Mouse (Mus musculus) adrenal gland, postnatal 36 days (tissue): Measurements from ENCODE around the gene Ctf1. TPM values are rescaled to one million over a fixed set of nuclear protein-coding genes. Genes with fewer than 3 reads are reported as not detected.
"Not testable (repeated sequence)": the region's sequence is repeated elsewhere in the genome, so short reads cannot be mapped to it uniquely, and the experiment has no call there.

Source experiments
- DNase-seq, 2 experiments: peaks; one replicate each; pipeline ENCODE4 v3.0.0; 2021; ENCODE audit warnings: mixed read lengths in 1 of 2
- total RNA-seq, 2 experiments: library from RNA; stranded (reverse); gene quantifications; 2 replicates each; pipeline ENCODE4 v1.2.3; 2021

Ctf1 gene
- total RNA-seq, 2 experiments from 2014 or later: 3.2 to 4.2 TPM

DNA sequence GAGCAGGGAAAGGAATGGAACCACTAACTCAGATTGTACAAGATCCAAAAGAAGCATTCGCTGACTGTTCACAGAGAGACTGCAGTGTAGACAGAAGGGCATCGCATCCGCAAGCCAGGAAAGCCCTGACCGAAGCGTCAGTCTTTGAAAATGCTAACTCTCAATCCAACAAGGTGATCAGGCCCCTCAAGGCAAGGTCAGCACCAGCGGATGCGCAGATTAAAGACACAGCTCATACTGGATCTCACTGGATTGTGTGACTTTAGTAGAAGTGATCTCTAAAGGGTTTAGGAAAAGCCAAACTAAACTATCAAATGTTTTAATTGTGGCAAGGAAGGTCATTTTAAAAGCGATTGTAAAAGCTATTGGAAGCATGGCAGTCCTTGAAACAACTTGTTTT is 19.2 kb upstream of the Ctf1 start:
- no peak for DNase-seq

DNA sequence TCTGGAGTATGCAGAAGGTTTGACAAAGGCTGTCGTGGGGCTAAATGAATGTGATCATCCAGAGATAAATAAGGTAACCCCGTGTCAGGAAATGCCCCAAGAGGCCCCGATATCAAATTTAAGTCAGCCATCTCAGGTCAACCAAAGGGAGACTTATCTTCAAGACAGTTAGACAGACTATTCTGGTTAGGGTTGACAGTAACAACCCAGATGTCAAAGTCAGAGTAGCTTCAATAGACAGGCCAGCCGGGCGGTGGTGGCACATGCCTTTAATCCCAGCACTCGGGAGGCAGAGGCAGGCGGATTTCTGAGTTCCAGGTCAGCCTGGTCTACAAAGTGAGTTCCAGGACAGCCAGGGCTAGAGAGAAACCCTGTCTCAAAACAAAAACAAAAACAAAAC is 18.8 kb upstream of the Ctf1 start:
- not testable (repeated sequence) for DNase-seq

DNA sequence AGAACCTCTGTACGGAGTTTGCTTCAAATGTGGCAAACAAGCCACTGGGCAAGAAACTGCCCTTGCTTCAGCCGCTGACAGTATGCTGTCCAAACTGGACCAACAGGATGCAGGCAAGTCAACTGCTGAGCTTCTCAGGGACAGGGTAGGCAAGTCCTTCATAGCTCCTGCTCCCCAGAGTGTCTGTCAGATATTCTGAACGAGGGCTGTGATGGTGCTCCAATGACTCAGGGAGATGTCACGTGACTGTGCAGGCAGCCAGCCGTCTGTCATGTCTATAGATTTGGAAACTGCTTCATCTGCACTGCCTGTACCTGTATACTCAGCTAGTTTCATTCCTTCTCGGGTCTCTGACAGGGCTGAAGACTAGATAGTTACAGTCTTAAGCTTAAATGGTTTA is 13.6 kb upstream of the Ctf1 start:
- peak; percentile 65 to 73 for DNase-seq

DNA sequence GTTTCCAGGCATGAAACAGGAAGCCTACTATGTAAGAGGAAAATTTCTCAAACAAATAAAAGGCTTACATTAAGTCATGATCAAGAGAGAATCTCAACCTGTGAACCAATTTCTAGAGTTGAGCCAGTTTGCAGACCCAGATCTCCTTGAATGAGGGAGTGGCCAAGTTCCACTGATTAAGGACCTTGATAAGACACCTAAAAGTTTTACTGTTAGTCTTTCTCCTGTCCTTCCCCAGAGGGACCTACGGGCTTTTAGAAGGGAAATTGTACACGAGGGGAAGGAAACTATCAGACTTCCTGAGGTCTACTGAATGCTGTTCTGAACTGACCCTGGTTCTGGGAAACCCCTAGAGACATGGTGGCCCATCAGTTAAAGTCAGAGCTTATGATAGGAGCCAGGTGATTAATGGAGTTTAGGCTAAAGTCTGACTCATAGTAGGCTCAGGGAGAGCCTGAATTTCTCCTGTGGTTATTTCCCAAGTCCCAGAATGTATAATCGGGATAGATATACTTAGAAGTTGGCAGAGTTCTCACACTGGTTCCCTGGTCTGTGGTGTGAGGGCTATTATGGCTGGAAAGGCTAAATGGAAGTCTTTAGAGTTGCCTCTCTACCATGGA is 11.7 kb upstream of the Ctf1 start:
- DNase-seq: no peak

DNA sequence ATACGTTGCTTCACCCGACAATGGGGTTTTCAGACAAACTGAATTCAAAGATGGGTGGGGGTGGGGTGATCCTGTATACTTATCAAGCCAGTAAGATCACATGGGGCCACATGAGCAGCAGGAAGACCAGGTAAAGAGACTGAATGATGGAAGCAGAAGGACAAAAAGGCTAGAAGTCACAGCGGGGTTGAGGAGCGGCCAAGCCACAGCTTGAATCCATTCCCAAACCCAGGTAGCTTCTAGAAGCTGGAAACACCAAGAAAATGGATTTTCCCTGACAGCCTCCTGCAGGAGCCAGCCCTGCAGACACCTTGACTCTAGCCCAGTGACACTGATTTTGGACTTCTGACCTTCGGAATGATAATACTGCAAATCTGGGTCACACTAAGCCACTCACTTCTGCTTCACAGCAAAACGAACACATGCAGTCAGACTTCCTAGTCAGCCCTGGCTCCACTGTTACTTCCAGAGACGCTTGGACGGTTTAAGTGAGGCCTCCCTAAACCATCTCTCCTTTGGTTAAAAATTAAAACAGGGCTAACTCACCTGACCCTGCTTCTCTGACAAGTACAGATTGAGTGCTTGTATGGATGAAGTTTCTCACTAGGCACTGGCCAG is 8.9 kb upstream of the Ctf1 start:
- no peak for DNase-seq

DNA sequence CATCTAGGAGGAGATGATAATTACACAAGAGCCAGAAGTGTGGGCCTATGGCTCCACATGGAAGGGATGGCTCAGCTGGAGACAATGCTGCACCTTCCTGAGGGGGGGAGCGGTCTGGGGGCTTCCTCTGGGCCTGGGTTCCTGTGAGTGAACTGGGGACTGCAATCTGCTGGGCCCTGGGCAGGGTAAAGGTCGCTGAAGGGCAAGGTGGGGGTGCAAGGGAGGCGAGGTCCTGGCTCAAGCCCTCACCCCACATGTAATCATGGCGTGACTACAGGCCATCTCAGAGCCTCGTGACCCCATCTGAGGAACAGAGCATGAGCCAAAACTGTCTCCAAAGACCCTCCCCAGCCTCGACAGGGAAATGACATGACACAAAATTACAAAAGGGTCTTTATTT is 7.9 kb upstream of the Ctf1 start:
- no peak for DNase-seq

DNA sequence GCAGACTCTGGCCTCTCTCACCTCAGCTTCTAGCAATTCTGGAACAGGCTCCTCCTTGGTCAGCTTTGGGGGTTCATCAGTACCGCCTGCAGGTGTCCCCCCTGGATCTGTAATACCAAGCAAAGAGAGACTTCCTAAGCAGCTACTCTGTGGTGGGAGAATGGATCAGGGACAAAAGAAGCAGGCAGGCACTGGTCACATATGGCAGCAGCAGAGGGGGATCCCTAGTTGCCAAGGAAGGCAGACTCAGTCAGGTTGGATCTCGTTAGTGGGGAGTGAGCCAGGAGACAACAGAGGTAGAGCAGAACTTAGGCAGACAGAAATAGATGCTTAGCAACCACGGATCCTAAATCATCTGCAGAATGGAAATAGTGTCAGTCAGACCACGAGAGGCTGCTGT is 6.8 kb upstream of the Ctf1 start:
- DNase-seq: no peak

DNA sequence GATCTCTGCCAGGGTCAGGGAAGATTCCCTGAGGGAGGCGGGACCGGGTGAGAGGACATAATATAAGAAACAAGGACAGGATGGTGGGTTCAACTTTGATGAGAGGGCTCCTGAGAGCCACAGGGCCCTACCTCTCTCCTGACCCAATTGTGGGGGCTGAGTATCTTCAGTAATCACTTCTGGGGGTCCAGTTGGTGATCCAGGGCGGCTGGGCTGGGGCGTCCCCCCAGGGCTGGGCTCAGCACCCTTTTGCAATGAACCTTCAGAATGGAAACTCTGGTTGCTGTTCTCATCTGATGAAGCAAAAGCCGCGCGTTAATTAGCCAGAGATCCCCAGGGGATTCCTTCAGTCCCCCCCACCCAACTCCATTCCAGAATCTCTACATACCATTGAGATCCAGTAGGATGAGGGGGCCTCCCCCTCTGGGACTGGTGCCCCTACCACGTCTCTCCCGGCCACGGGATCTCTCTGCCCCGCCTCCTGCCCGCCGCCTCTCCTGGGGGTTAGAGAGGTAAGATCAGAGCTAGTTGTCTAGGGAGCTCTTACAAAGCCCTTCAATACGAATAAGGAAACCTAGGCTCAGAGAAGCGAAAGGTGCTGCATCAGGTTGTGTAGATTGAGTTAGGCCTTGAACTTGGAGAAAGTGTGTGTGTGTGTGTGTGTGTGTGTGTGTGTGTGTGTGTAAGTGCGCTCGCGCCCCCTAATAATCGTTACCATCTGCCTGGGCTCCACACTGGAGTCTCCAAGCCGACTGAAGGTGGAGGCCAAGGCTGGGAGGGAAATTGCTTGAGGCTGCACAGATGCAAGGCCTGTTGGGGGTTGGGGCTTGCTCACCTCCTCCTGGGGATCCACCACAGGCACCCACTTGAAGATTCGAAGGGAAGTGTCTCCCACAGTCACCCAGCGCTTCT is 5.2 kb upstream of the Ctf1 start:
- peak in 1 of 2 experiments; percentile 42 for DNase-seq

DNA sequence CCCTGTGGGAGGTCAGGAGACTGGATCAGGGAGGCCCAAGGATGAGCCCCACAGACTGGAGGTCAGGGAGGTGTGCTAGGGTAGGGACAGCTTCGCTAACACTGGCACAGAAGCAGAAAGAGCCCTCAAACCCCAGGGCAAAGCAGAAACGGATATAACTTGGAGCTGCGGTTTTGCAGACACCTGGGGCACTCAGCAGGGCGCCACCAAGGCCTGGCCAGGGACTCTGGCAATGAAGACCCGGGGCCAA is 4.7 kb upstream of the Ctf1 start:
- peak in 1 of 2 experiments; percentile 22 for DNase-seq

DNA sequence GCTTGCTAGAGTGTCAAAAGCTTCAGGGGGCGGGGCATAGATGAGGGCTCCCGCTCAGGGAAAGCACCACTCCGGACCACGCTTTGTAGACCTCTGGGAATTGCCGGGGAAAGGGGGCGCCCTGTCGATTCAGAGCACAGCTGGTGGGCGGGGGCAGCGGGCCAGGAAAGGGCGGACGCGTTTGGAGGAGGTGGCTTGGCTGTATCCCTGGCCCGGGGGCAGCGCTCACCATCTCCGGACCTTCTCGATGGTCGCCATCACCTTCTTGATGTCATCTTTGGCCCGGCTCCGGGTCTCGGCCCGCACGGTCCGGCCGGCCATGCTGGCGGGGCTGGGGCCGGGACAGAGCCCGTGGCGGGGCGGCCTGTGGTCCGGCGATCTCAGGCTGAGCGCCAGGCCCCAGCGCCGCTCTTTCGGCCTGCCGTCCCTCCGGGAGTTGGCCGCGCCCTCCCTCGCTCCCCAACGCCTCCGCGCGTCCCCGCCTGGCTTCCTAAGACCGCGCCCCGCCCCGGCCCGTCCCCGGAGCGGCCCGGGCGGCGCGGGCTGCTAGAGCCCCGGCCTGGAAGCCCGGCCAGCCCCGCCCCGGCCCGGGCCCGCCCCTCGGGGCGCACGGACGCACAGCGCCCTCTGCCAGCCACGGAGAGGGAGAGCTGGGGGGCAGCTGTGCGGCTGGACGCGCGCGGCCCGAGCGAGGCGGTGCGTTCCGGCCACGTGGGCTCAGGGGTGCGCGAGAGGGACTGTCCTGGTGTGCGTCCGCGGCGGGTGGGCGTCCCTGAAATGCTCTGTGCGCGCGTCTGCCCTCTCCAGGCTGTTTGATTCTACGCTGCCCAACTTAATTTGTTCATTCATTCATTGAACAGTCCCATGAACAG is 4.1 kb upstream of the Ctf1 start, which contains the start of gene Bcl7c:
TSS of gene Bcl7c (minus strand) at position 727 of the 872 bp plus-strand sequence.
- peak; percentile 94 to 95 for DNase-seq

DNA sequence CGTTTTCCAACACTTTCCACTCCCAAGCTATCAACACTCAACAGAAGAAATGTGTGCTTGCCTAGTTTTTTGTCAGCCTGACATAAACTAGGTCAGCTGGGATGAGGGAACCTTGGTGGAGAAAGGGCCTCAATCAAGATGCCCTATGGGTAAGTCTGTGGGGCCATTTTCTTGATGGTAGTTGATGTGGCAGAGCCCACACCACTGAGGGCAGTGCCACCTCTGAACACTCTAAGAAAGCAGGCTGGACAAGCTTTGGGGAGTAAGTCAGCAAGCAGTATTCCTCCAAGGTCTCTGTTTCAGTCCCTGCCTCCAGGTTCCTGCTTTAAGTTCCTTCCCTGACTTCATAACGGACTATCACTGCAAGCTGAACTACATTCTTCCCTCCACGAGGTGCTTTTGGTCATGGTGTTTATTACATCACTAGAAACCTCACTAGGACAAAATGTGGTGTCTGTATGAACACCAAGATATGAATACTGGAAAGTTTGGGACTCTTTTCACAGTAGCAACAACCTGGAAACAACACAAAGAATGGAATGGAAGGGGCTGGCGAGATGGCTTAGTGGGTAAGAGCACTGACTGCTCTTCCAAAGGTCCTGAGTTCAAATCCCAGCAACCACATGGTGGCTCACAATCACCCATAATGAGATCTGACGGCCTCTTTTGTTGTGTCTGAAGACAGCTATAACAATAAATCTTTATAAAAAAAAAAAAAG is 3.1 kb upstream of the Ctf1 start:
- no peak for DNase-seq

DNA sequence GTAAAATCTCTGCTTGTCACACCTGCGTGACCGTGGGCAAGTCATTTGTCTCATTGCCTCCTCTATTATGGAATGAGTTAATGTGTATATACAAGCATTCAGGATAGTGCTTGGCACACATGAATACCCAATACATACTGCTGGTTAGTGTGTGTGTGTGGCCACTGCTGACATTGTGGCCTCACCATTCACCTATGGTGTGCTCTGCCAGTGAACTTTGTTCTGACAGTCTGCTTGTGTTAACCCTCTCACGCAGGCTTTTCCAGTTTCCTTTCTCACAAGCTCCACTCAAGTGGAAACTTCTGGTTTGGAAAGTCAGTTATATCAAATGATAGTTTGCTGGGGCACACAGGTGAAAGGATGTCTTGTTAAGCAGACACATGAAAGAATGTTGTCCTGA is 1.5 kb upstream of the Ctf1 start:
- no peak for DNase-seq

DNA sequence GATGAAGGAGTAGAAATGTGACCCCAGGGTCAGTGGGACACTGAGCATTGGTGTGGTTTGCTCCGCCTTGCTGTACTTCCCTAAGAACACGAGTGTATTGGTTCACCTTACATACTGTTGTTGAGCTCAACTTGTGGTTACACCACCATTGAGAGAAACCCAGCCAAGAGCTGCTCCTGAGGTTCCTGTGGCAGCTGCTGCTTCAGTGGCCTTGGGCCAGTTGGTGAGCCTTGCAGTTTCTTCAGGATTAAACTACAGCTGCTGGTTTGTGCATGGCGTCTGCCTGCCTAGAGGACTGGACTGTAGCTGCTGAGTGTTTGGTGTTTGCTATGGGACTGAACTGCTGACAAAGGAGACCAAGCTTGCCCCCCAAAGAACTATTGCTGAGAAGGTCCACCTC is 1.1 kb upstream of the Ctf1 start:
- DNase-seq: no peak

DNA sequence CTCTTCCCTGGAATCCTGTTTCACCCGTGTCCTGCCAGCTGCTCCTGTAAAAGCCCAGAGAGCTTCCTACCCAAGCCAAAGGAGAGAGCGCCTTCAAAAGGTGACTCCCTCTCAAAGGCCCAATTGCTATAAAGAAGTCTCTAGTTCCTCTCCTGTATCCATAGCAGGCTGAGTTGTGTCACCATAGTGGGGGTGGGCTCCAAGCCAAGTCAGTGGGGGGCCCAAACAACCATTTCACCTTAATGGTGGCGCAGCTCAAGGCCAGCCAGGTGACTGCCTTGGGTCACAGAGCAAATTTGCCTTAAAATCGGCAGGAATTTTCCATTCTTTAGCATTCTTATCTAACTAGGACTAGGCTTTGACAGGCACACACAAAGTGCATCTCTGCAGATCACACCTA is 2.3 kb downstream of the Ctf1 start:
- DNase-seq: no peak

DNA sequence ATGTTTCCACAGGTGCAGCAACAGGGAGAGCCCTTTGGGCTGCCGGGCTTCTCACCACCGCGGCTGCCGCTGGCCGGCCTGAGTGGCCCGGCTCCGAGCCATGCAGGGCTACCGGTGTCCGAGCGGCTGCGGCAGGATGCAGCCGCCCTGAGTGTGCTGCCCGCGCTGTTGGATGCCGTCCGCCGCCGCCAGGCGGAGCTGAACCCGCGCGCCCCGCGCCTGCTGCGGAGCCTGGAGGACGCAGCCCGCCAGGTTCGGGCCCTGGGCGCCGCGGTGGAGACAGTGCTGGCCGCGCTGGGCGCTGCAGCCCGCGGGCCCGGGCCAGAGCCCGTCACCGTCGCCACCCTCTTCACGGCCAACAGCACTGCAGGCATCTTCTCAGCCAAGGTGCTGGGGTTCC is 4.5 kb downstream of the Ctf1 start:
- DNase-seq: peak; percentile 81 to 88

DNA sequence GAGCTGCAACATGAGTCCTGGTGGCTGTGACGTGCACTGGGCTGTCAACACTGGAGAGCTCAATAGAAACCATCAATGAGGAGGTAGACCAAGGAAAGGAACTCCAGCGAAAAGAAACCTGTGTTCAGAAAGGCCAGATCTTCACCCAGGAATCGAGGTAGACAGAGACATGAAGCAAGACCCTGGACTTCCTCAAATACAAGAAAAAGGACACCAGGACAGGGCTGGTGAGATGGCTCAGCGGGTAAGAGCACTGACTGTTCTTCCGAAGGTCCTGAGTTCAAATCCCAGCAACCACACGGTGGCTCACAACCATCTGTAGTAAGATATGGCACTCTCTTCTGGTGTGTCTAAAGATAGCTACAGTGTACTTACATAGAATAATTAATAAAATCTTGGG is 5.8 kb downstream of the Ctf1 start:
- no peak for DNase-seq

DNA sequence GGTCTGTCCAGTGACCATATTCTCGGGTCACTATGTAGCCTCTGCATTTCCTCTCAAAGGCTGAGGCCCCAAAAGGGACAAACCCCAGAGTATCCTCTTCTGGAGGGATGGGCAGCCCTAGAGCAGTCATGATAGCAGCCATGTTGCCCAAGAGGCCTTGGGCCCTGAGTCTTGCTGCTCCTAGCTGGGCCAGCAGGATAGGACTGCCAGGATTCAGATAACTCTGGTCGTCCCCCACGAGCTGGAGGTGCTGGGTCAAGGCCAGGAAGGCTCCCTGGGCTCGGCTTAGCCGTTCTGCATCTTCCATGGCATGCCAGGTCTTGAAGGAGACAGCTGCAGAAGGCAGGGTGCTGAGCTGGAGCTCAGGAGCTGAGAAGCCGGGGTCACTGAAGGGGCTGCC is 6.7 kb downstream of the Ctf1 start:
- peak in 1 of 2 experiments; percentile 26 for DNase-seq

DNA sequence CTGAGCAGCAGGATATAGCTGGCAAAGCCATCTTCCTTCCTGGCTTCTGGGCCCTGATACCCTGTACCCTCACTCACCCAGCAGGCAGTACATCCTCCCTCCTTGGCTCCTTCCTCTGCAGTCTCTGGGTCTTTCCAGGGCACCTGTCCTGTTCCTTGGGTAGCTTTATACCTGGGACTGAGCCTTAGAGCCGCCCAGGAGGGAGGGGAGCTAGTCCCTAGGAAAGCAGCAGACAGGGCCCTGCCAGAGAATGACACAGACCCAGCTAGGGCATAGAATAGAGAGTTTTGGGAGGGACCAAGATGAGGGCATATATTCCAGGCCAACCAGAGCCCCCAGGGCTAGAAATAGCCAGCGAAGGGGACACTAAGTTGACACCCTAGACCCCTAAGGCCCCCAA is 13.0 kb downstream of the Ctf1 start:
- no peak for DNase-seq

DNA sequence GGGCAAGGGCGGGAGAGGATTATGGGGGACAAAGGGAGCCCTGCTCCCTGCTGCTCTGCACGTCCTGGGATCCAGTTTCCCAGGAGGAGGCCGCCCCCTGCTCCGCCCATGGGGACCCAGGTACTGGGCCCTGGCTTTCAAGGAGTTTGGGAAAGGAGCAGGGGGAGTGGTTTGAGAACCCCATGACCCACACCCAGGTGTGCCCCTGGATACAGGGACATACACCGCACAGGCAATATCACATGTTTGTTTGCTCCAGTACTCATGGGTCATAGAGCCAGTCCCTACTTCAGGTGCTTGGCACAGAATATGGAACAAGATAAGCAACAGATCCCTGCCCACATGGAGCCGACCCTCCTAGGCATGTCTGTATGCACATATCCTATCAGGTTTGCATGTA is 13.4 kb downstream of the Ctf1 start:
- no peak for DNase-seq

DNA sequence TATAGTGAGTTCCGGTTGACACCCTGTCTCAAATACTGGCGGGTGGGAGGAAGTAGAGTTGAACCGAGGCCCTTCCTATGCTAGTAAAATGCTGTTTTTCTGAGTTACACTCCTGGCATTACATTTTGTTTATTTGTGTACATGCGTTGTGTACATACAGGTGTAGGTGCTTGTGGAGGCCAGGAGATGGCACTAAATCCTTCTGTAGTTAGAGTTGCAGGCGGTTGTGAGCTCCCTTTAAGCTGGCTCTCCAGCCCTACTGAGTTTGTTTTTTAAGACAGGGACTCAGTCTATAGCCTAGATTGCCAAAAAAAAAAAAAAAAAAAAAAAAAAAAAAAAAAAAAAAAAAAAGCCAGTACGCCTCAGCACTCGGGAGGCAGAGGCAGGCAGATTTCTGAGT is 15.4 kb downstream of the Ctf1 start:
- no peak for DNase-seq

DNA sequence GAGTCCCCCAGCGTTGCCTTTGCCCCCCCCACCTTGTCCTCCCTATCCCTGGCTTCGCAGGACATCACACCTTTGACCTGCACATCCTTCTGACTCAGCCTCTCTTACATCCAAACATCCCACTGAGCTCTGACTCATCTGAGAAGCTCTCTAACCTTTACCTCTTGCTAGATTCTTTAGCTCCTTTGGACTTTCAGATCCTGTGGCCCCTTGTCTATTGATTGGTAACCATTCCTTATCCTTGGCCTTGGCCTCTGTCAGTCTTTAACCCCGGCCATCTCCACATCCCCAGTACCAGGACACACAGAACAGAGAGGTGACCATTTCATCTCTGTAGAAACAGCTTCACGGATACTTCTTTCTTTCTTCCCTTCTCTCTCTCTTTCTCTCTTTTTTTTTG is 17.6 kb downstream of the Ctf1 start:
- DNase-seq: no peak

DNA sequence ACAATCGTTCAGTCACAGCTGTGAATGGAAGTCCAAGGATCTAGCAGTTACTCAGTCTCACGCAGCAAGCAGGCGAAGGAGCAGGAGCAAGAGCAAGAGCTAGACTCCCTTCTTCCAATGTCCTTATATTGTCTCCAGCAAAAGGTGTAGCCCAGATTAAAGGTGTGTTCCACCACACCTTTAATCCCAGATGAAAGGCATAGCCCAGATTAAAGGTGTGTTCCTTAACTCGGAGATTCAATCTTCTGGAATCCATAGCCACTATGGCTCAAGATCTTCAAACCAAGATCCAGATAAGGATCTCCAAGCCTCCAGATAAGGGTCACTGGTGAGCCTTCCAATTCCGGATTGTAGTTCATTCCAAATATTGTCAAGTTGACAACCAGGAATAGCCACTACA is 19.5 kb downstream of the Ctf1 start, which contains the start of gene Ctf2:
TSS of gene Ctf2 (minus strand) at position 101 of the 400 bp plus-strand sequence.
- DNase-seq: not testable (repeated sequence)
